Mouse (Mus musculus) limb, embryonic 15.5 days (tissue): ENCODE measurements at regions not wholly inside any gene's neighbourhood (a gene's known extent, or its start where the extent isn't known, plus 50 kb on each side); places are given as distances from the start of the nearest gene placed in this dataset.

ENCODE experiments used
- ATAC-seq: fragments of 200-750 bp; cut with Nextera tagmentation; 2 replicates; pipeline ENCODE4 v1.8.0; 2017; ENCODE audit warnings: low read depth, moderate TSS enrichment; ENCODE audit not compliant: insufficient number of reproducible peaks, low FRiP score, low TSS enrichment
- H3K27ac ChIP-seq: fragments of 300-500 bp; sonication (generic); 2 replicates; pipeline ENCODE4 v1.5.1; 2015; ENCODE audit warnings: moderate library complexity, mild to moderate bottlenecking, inconsistent platforms
- H3K27me3 ChIP-seq: fragments of 300-500 bp; sonication (generic); 2 replicates; pipeline ENCODE4 v1.6.1; 2015; ENCODE audit warnings: inconsistent platforms
- H3K36me3 ChIP-seq: fragments of 300-500 bp; sonication (generic); 2 replicates; pipeline ENCODE4 v1.6.1; 2015; ENCODE audit warnings: inconsistent platforms
- H3K4me1 ChIP-seq: fragments of 300-500 bp; sonication (generic); 2 replicates; pipeline ENCODE4 v1.6.1; 2015; ENCODE audit warnings: inconsistent platforms
- H3K4me2 ChIP-seq: fragments of 300-500 bp; sonication (generic); 2 replicates; pipeline ENCODE4 v1.6.1; 2015; ENCODE audit warnings: mild to moderate bottlenecking, inconsistent platforms
- H3K4me3 ChIP-seq: fragments of 300-500 bp; sonication (generic); 2 replicates; pipeline ENCODE4 v1.5.1; 2015; ENCODE audit warnings: mild to moderate bottlenecking, inconsistent platforms
- H3K9ac ChIP-seq: fragments of 300-500 bp; sonication (generic); 2 replicates; pipeline ENCODE4 v1.6.1; 2015; ENCODE audit warnings: inconsistent platforms
- H3K9me3 ChIP-seq: fragments of 300-500 bp; sonication (generic); 2 replicates; pipeline ENCODE4 v1.6.1; 2016; ENCODE audit warnings: inconsistent platforms
- WGBS: fragments of 180-500 bp; shearing (Covaris S2); methylation state at CpG from one replicate; pipeline ENCODE4 v1.1.7; 2015; 5-methylcytosine and 5-hydroxymethylcytosine counted together

DNA sequence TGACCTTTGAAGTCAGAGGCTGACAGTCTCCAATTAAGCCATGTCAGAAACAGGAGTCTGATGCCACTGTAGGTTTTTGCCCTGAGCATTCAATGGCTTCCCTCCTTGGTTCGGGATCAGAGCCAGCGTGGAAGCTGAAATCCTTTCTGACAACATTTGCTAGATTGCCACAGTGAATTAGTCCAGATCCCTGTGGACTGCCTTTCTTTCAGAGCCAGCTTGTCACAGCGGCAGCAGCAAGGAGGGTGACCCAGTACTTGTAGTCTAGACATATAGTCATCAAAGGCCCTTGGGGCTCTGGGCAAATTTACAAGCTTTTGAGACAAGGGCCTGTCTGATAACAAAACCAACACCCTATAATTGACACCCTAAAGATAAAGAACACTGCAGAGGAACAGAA, 86.5 kb upstream of the Map3k7 start:
- ATAC-seq, result no peak
- Histone ChIP-seq H3K27me3 (no peaks in the 10 kb centered on the region), H3K9ac (no peak overlapping the region), H3K9me3 (no peaks in the 10 kb centered on the region), H3K4me1 (no peaks in the 10 kb centered on the region), H3K4me3 (no peak overlapping the region), H3K36me3 (no peaks in the 10 kb centered on the region), H3K4me2 (no peak overlapping the region), H3K27ac (no peak overlapping the region)
- WGBS, result 32% methylated on average over 3 of the region's 3 CpGs

DNA sequence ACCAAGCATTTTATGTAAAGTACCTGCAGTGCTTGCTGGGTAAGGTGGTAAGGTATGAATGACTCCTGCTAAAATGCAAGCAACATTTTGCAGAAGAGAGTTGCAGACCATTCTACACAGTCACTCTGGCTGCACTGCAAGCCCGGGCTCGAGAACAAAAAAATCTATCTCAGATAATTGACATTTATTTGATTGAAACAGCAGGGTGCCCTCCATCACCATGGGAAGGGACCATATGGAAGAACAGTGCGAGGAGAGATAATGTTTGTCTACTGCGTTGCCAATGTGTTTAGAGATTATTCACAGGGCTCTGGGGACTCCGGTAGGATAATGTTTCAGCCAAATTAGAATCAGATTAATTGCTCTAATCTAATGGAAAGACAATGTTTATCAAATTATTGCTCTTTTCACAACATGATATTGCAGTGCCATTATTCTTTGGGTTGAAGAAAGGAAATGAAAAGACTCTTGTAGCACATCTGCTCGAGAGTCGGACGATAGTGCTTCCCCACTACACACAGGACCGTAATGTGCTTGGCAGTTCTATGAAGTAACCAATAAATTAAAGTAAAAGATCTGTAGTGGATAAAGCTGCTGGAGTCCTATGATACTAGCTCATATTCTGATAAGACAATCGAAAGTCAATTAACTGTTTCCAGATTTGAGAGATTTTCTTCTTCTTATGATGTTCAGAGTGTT, 85.3 kb upstream of the Map3k7 start:
- no peak overlapping the region for H3K9ac ChIP-seq
- no peak for ATAC-seq
- H3K4me1 ChIP-seq, result no peaks in the 10 kb centered on the region
- H3K27ac ChIP-seq, result no peak overlapping the region
- no peak overlapping the region for H3K4me2 ChIP-seq
- no peaks in the 10 kb centered on the region for H3K36me3 ChIP-seq
- H3K9me3 ChIP-seq, result no peaks in the 10 kb centered on the region
- no peaks in the 10 kb centered on the region for H3K27me3 ChIP-seq
- WGBS, result 44% methylated on average over 10 of the region's 10 CpGs
- H3K4me3 ChIP-seq, result no peak overlapping the region

DNA sequence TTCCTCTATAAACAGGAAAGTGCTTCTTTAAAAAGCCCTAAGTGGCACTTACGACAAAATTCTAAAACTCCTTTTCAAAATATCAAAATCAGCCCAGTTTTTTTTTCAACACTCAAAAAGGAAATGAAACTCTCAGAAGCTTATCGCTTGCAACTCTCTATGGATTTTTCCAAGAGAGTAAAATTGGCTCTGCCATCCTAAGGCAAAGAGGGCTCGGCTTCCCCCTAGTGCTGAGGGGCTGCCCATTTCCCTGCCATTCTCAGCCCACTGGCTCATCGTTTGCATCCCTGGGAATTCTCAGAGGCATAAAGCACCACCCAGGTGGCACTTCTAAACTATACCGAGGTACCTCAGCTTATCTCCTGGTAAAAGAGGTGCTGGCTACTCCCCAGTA, 84.7 kb upstream of the Map3k7 start:
- Histone ChIP-seq H3K36me3 (no peaks in the 10 kb centered on the region), H3K27me3 (no peaks in the 10 kb centered on the region), H3K9me3 (no peaks in the 10 kb centered on the region), H3K9ac (no peak overlapping the region), H3K27ac (no peak overlapping the region), H3K4me3 (no peak overlapping the region), H3K4me1 (no peaks in the 10 kb centered on the region), H3K4me2 (no peak overlapping the region)
- ATAC-seq, result no peak
- WGBS, result 46% methylated on average over 5 of the region's 5 CpGs

DNA sequence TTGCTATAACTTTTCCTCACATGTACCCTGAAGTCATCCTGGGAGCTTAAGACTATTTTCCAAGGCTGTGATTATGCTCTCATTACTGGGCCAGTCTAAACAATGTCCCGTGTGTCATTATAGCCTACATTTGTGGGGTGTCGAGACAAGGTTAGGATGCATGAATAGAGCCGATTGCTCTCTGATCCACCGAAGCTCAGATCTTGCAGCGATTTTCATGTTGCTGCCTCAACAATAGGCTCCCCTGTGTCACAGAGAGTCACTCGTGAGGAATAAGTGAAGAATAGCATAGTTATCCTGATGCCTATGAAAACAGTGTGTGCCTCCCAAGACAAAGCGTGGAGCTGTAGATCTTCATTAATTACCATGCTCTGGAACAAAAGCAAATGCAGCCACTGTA, 83.7 kb upstream of the Map3k7 start:
- no peak for ATAC-seq

DNA sequence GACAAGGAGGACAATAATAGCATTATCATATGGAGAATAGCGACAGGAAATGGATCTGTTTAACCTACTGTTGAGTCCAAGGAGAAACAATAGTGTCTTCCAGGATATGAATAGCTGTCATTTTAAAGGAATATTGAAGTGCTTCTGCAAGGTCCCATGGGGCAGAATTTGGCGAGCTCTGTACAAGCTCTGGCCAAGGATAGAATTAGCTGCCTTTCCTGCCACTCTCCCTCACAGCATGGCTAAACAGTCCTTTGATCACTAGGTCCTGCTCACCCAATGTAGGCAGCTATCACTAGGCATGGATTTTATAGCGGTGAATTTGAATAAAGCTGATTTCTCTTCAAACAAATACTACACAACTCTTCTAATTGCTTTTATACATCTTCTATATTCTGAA, 74.2 kb upstream of the Map3k7 start:
- Histone ChIP-seq H3K27me3 (no peaks in the 10 kb centered on the region), H3K9ac (no peak overlapping the region), H3K4me2 (no peak overlapping the region), H3K27ac (no peak overlapping the region), H3K36me3 (no peaks in the 10 kb centered on the region), H3K9me3 (no peaks in the 10 kb centered on the region), H3K4me3 (no peak overlapping the region), H3K4me1 (no peaks in the 10 kb centered on the region)
- ATAC-seq, result no peak
- 68% methylated on average over 3 of the region's 3 CpGs for WGBS

More for the DNA sequence above, 83.7 kb upstream of the Map3k7 start:
- Histone ChIP-seq H3K4me1 (no peaks in the 10 kb centered on the region), H3K4me3 (no peak overlapping the region), H3K9ac (no peak overlapping the region), H3K27ac (no peak overlapping the region), H3K9me3 (no peaks in the 10 kb centered on the region), H3K4me2 (no peak overlapping the region), H3K27me3 (no peaks in the 10 kb centered on the region), H3K36me3 (no peaks in the 10 kb centered on the region)
- 64% methylated on average over 7 of the region's 7 CpGs for WGBS

DNA sequence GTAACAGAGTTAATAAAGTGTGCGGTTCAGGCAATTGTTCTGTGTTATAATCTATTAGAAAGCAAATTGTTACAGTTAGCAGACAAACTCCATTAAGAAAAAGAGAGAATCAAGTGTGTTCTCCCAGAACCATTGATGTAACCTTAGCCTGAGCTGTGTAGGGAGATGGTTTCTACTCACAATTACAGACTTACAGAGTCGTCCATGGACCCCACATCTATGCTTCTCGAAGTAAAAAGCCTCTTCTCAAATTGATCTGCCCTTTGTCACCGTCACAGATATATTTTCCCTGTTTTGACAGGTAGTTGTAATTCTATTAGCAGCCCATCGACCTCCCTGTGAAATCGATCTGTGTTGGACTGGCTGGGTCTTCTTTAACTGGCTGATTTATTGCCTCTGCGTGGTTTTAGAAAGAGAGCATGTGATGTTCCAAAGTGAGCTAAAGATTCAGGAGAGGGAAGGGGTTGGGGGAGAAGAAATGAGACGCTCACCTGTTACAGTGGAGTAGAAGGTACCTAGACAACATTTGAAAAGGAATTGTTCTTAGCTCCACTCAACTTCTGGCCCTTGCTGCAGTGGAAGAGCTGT, 54.7 kb upstream of the Map3k7 start:
- no peak for ATAC-seq
- Histone ChIP-seq H3K9me3 (no peaks in the 10 kb centered on the region), H3K4me1 (no peaks in the 10 kb centered on the region), H3K4me3 (no peak overlapping the region), H3K27ac (no peak overlapping the region), H3K4me2 (no peak overlapping the region), H3K9ac (no peak overlapping the region), H3K36me3 (no peaks in the 10 kb centered on the region), H3K27me3 (no peaks in the 10 kb centered on the region)
- 52% methylated on average over 8 of the region's 8 CpGs for WGBS
